Mouse (Mus musculus) gastrocnemius, adult 2 months (tissue): ENCODE results near the gene Cdh12. TPM values are rescaled to one million over a fixed set of nuclear protein-coding genes. Genes with fewer than 3 reads are reported as not detected.
"Not testable (repeated sequence)": the region's sequence is repeated elsewhere in the genome, so short reads cannot be mapped to it uniquely, and the experiment has no call there.

Source experiments
- DNase-seq: peaks from one replicate; pipeline ENCODE4 v3.0.0; 2022
- H3K27ac ChIP-seq: fragments of 200-600 bp; 2 replicates; pipeline ENCODE4 v1.8.1; 2022; ENCODE audit warnings: mild to moderate bottlenecking
- H3K4me3 ChIP-seq: fragments of 200-600 bp; 2 replicates; pipeline ENCODE4 v1.8.1; 2022; ENCODE audit warnings: mild to moderate bottlenecking, moderate library complexity
- CTCF ChIP-seq: fragments of 200-600 bp; IDR thresholded peaks from 2 replicates; pipeline ENCODE4 v1.8.1; 2022; ENCODE audit warnings: antibody characterized with exemption, mild to moderate bottlenecking, moderate library complexity
- intact Hi-C: fragments of 180-260 bp; cut with DNase I; formaldehyde crosslinking; loops from one replicate; pipeline ENCODE4 v1.15.1; 2025
- total RNA-seq, 2 experiments: library from RNA; stranded (reverse); gene quantifications; 2 replicates each; pipeline ENCODE4 v1.2.3; 2021

Gene Cdh12
- total RNA-seq, 2 experiments from 2014 or later = not detected

- intact Hi-C loops = no loop called here
- TF ChIP-seq CTCF = no peak
- peak; percentile 19 for DNase-seq
These were observed 559.9 kb downstream of the Cdh12 start for GRCm38 (mm10) chr15:21008969-21009368.

GRCm38 (mm10) chr15:21063683-21064082 is 614.6 kb downstream of the Cdh12 start:
- no peak for DNase-seq
- Histone ChIP-seq H3K4me3 (no peak overlapping the region), H3K27ac (no peak overlapping the region)
- intact Hi-C loops = no loop called here
- TF ChIP-seq CTCF = no peak

More at GRCm38 (mm10) chr15:21008969-21009368, 559.9 kb downstream of the Cdh12 start:
- Histone ChIP-seq H3K27ac (no peak overlapping the region), H3K4me3 (no peak overlapping the region)

GRCm38 (mm10) chr15:21069264-21069663 is 620.2 kb downstream of the Cdh12 start:
- H3K4me3 ChIP-seq = no peak overlapping the region
- DNase-seq = no peak
- intact Hi-C loops = no loop called here
- H3K27ac ChIP-seq = no peak overlapping the region
- no peak for TF ChIP-seq CTCF

GRCm38 (mm10) chr15:21092824-21093223 is 643.8 kb downstream of the Cdh12 start:
- TF ChIP-seq CTCF = no peak
- no peak for DNase-seq
- no peak overlapping the region for H3K4me3 ChIP-seq
- intact Hi-C loops = no loop called here
- H3K27ac ChIP-seq = no peak overlapping the region

- DNase-seq = no peak
- intact Hi-C loops = no loop called here
- Histone ChIP-seq H3K4me3 (peak overlapping the region; percentile 62), H3K27ac (no peak overlapping the region)
- no peak; the same call in 1 of the 2 replicates for TF ChIP-seq CTCF
These were observed 660.2 kb downstream of the Cdh12 start for GRCm38 (mm10) chr15:21109009-21109841.

- Histone ChIP-seq H3K4me3 (no peak overlapping the region), H3K27ac (no peak overlapping the region)
- DNase-seq = no peak
- intact Hi-C loops = no loop called here
- TF ChIP-seq CTCF = no peak
These were observed 660.9 kb downstream of the Cdh12 start for GRCm38 (mm10) chr15:21109889-21110500.

- intact Hi-C loops = no loop called here
- peak overlapping the region; percentile 54 for H3K4me3 ChIP-seq
- H3K27ac ChIP-seq = no peak overlapping the region
- no peak for DNase-seq
- TF ChIP-seq CTCF = no peak
These were observed 662.0 kb downstream of the Cdh12 start for GRCm38 (mm10) chr15:21110874-21111603.

- H3K27ac ChIP-seq, H3K4me3 ChIP-seq, intact Hi-C loops, DNase-seq: not testable (repeated sequence)
These were observed 665.7 kb downstream of the Cdh12 start for GRCm38 (mm10) chr15:21114775-21115174.

- intact Hi-C loops = no loop called here
- no peak for TF ChIP-seq CTCF
- Histone ChIP-seq H3K27ac (no peak overlapping the region), H3K4me3 (no peak overlapping the region)
- DNase-seq = no peak
These were observed 681.6 kb downstream of the Cdh12 start for GRCm38 (mm10) chr15:21130660-21131059.

- intact Hi-C loops = no loop called here
- TF ChIP-seq CTCF = no peak
These were observed 683.9 kb downstream of the Cdh12 start for GRCm38 (mm10) chr15:21132999-21133398.

GRCm38 (mm10) chr15:21146896-21147295 is 697.8 kb downstream of the Cdh12 start:
- Histone ChIP-seq H3K4me3 (no peak overlapping the region), H3K27ac (no peak overlapping the region)
- TF ChIP-seq CTCF = no peak
- DNase-seq = no peak
- intact Hi-C loops = no loop called here

More at GRCm38 (mm10) chr15:21132999-21133398, 683.9 kb downstream of the Cdh12 start:
- no peak for DNase-seq
- no peak overlapping the region for H3K4me3 ChIP-seq
- H3K27ac ChIP-seq = no peak overlapping the region

GRCm38 (mm10) chr15:21153602-21154001 is 704.5 kb downstream of the Cdh12 start:
- Histone ChIP-seq H3K27ac (no peak overlapping the region), H3K4me3 (no peak overlapping the region)
- no peak for TF ChIP-seq CTCF
- no peak for DNase-seq
- intact Hi-C loops = no loop called here

- Histone ChIP-seq H3K4me3 (no peak overlapping the region), H3K27ac (no peak overlapping the region)
- intact Hi-C loops = no loop called here
- TF ChIP-seq CTCF = no peak
- DNase-seq = no peak
These were observed 730.7 kb downstream of the Cdh12 start for GRCm38 (mm10) chr15:21179727-21180126.
